Mouse (Mus musculus) adrenal gland, adult 18-20 months (tissue): Measurements from ENCODE around the gene Gsto1. TPM values are rescaled to one million over a fixed set of nuclear protein-coding genes. Genes with fewer than 3 reads are reported as not detected.
"Not testable (repeated sequence)": the region's sequence is repeated elsewhere in the genome, so short reads cannot be mapped to it uniquely, and the experiment has no call there.

Experiments used
- DNase-seq, 2 experiments: peaks; one replicate each; pipeline ENCODE4 v3.0.0; 2021 to 2022; ENCODE audit warnings: low spot score in 2 of 2
- long read RNA-seq, 2 experiments: library from polyadenylated mRNA; stranded (forward); transcript quantifications; one replicate each; pipeline ENCODE4 v2.0.0; 2021
- total RNA-seq, 2 experiments: library from RNA; stranded (reverse); gene quantifications; 1 replicate in 1 of 2; 2 replicates in 1 of 2; pipeline ENCODE4 v1.2.3; 2021

Gene Gsto1
- total RNA-seq, result 100 to 1,000 TPM in 1 of 2 experiments, 10 to 100 TPM in 1; 82.8 to 101 TPM
- long read RNA-seq, experiment 1, transcript Gsto1-201 (6 exons, 1,182 nt), result major isoform, 22 of 23 reads
- long read RNA-seq, experiment 1, partial matches to known transcripts, result 0 of 23 reads
- long read RNA-seq, experiment 1, other reads (novel, unspliced or antisense), result 1 of 23 reads
- long read RNA-seq, experiment 2, transcript Gsto1-201 (6 exons, 1,182 nt), result major isoform, 82 of 84 reads
- long read RNA-seq, experiment 2, partial matches to known transcripts, result 0 of 84 reads
- long read RNA-seq, experiment 2, other reads (novel, unspliced or antisense), result 0 of 84 reads

DNA sequence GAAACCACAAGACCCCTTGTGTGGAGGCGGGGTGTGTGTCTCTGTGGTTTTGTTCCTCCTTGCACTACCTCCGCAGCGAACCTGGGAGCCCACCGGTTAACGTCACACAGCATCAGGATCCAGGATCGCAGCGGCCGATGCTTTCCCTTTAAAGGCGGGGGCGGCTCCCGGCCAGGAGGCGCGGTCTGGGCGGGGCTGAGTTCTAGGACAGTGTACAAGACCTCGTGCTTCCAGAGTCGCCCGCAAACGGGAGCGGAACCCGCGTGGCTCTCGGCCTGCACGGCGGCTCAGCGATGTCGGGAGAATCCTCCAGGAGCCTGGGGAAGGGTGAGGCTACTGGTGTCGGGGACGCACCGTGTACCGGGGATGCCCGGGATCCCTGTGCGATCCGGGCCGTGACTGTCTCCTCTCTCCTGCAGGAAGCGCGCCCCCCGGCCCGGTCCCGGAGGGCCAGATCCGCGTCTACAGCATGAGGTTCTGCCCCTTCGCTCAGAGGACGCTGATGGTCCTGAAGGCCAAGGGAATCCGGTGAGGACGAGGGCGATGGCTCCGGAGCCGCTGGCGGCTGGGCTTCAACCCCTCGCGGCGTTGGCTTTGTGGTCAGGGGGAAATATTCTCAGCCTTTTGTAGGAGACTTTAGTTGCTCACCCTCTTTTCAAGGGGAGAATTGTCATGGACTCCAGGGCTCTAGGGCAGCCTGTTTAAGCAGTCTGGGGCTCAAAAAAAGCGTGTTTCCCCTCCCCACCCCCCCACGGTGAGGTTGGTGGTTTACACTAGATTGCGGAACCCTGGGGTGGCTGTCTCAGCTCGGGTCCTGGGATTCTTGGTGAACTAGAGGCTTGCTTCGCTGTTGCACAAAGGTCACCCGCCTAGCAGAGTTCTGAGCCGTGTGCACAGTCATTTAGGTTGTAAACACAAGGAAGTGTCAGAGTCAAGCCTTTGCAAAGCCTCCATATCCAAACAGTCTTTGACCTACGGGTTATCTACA, at the start of gene Gsto1:
TSS of gene Gsto1 (plus strand) at position 175 of the 988 bp plus-strand sequence.
- peak; percentile 92 to 93 for DNase-seq

DNA sequence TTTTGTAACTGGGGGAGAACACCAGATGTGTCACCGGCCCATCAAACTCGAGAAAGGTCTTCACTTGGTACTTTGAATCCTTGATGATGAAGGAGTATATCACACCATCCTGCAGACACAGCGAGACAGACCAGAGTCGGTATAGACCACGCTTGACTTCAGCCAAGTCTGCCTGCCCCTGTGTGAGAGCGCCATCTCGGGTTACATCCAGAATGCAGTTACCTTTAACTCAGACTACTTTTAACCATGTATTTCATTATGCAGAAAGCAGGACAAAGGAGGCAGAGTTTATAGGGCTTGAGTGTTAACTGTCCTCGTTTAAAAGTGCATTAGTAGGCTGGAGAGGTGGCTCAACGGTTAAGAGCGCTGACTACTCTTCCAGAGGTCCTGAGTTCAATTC, 42.7 kb upstream of the Gsto1 start:
- DNase-seq, result no peak

DNA sequence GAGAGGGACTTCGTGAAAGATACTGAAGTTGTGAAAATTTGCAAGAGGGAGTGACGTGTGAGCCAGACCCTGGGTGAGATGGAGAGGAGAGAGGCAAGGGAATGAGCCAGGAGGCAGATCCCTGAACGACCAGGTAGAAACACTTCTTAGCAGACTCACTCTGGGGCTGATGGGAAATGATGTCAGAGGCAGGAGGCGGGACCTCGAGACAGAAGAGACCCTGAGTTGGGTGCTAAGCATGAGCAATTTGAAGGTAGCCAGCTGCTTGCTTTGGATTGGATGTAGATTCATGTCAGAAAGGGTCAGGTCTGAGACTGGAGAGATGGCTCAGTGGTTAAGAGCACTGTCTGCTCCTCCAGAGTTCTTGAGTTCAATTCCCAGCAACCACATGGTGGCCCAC, 40.0 kb upstream of the Gsto1 start:
- DNase-seq, result no peak

DNA sequence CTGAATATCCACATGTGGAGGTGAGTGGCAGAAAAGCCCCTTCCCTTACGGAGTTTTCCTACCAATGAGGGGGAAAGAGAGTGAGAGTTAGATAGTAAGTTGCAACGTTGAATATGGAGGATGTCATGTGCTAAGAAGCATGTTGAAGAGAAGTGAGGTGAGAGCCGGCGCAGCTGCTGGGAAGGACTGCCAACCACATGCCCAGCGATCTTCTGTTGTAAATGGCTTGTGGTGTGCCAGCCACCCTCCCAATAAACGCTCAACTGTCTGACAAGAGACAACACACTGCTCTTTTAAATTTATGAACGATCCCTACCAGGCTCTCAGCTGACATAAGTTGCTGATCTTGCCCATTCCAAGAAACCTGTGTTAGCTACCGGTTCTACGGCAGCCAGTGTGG, 37.1 kb upstream of the Gsto1 start:
- DNase-seq, result no peak

DNA sequence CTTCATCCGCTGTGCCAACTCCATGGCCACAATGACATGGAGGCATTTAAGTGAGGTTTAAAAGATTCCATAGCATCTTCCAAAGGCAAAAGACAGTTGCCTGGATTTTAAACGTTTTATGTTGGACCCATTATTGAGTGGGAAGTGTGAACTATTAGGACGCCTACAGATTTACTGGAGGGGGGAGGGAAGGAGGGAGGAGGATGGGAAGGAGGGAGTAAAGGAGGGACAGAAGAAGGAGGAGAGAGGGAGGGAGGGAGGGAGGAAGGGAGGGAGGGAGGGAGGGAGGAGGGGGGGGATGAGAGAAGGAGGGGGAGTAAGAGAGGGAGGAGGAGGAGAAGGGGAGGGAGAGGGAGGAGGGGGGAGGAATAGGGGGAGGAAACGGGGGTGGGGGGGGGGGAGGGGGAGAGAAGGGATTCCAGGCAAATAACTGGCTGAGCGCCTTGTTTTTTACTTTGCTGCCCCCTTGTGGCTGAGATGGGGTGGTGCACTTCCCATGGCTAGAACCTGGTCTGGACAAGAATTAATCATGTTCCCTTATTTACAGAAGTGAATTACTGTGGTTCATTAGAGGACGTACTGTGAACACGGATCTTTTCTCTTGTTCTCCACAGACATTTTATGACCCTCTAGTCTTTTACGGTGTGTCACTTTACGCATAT, 33.8 kb upstream of the Gsto1 start:
- peak; percentile 70 to 71 for DNase-seq

DNA sequence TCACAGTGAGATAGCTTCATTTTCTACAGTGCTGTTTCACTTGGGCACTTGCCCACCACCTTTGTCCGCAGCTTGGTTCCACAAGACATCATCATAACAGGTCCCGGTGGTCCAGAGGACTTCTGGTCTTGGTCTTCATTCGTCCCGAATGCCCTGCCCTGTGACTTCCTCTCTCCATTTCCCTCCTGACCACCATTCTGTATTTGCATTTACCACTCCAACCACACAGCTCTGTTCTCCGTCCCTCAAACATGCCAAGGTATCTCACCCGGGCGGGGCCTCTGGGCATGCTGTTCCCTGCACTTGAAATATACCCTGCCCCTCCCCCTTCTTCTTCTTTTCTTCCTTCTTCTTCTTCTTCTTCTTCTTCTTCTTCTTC, 33.3 kb upstream of the Gsto1 start:
- no peak for DNase-seq

DNA sequence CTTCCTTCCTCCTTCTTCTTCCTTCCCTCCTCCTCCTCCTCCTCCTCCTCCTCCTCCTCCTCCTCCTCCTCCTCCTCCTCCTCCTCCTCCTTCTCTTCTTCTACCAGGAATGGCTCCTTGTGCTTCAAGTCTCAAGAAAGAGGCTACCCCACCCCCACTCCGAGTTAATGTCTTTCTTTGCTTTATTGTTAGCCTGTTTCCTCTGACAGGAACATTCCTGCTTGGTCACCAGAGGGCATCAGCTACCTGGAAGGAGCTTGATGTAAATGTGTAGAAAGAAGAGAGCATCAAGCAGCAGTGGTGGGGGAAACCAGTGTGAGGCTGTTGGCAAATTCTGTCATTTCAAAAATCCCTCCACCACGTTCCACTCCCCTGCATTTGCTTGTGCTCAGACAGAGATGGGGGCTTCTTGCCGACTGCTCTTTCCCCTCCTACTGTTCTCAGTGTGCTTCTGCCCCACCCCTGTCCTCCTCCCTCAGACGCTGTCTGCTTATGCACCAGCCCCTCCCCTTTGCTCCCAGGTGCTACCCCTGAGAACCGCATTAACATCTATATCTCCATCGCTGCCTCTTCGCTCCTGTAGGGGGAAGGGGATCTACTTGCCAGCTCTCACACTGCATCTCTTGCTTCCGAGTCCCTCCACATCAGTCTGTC, 32.5 kb upstream of the Gsto1 start:
- DNase-seq, result no peak

DNA sequence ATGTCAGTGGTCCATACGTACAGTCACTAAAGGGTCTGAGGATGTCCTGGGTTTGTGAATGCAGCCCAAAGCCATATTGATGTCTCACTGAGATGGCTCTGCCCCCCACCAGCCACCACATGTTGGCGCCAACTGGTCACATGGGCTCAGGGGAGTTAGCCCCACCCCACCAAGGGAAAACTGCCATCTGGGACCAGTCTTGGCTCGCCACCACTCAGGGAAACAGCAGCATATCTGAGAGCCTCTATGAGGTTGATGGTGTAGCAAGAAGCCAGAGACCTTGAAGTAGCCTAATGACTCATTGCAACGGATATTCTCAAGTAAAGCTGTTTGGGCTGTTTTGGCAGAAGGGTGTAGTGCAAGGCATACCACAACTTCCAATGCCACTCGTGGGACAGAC, 30.7 kb upstream of the Gsto1 start:
- DNase-seq, result no peak

DNA sequence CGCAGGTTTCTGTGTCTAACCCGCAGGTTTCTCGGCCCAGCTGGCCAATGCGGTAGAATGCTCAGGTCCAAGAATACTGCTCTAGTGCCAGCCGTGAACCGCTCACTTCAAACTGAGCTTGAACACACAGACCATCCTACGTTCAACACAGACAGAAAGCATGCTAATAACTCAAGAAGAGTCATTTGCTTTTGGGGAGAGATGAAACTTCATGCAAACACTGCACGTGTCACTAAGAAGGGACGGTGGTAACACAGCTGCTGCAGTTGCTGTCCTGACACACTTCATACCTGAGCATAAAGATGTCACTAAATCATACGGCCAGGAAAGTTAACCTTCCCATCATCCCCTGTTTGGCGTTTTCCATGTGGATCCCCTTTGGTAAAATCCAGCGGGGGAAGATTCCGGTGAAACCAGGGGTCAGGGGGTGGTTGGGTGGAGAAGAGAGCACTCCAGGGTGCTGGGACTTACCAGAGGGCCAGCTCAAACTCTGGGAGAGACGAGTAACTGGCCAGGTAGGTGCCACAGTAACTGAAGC, 24.8 kb upstream of the Gsto1 start:
- DNase-seq, result no peak

DNA sequence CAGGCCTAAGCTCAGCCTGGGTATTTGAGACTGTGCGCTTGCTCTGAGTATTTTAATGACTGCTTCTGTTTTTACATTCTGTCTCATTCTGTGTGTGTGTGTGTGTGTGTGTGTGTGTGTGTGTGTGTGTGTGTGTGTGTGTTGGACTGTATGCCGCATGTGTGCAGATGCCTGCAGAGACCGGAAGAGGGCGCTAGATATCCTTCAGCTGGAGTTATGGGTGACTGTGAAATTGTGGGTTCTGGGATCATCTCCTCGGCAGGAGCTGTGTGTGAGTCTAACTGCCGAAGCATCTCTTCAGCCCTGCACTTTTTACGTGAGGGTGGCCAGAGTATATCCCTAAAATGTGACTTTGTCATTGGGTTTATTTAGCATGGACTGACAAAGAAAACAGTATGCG, 23.7 kb upstream of the Gsto1 start:
- no peak for DNase-seq

DNA sequence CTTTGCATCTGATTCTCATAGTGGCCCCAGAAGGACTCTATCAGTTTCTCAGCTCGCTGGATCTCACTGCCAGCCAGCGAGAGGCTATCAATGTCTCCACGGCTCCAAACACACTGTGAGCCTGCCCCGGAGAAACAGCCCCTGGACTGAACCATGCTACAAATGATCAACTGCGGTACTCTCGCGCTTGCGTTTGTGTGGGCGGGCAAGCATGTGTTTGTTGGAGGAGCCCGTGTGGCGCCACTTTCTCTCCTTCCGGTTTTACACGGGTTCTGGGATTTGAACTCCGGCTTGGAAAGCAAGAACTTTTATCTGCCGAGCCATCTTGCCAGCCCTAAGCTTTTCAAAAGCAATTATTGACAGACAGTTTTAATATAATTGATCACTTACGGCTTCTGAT, 22.5 kb upstream of the Gsto1 start:
- DNase-seq, result no peak

DNA sequence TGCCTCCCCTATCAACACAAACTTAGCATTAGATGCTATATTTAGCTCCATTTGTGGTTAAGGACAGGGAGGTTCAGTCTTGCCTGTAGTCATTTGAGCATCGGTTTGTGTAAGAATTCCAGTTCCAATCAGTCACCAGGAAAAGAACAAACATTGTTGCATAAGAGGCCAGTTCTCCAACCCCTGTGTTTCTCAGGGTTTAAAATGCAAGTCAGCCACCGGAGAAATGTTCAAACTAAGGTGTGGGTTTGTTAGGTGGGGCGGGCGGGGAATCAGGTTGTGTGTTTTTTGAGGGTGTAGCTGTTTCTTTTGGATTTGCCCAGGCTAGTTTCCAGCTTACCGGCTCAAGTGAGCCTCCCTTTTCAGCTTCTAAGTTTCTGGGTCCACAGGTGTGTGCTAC, 20.2 kb upstream of the Gsto1 start:
- no peak for DNase-seq

DNA sequence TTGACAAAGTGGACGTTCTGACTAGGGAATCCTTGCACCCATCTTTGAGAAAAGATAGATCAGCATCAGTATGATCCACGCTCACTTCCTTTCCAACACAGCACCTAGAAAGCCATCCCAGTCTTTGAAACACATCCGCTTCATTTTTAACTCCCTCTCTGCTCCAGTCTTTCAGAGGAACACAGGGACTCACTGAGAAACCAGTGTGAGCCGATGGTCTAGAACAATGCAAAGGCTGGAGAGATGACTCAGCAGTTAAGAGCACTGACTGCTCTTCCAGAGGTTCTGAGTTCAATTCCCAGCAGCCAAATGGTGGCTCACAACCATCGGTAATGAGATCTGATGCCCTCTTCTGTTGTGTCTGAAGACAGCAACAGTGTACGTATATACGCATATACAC, 19.0 kb upstream of the Gsto1 start:
- DNase-seq, result no peak

DNA sequence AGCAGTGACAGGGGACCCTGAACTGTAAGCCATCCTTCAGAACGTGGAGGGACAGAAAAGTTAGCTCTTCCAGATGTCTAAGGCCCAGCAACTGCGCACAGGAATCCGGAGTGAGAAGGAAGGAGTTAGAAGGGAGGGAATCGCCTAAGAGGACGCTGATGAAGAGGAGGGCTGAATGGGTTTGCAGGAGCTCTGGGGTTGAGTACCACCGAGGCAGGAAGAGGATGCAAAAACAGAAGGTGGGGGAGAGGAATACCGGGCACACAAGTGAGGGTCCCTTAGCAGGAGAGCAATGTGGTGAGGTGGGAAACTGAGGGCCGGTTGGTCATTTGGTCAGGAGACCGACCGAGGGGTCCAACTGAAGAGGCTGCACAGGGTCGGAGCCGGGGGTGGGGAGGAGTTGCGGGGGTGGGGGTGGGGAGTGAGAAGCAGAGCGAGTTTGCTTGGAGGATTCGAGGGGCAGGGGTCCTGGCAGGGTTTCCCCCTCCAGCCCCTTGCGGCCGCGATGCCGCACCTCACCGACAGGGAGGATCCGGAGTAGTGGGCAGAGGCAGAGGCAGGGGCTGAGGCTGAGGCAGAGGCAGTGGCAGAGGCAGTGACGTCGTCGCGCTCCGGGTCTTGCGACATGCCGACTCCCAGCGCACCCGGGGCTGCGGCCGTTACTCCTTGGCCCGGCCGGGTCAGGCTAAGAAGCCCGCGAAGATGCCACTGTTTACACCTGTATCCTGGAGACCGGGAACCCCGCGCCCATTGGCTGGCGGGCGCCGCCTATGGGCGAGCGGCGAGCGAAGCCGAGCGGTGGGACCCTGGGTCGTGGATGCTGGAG, 17.9 kb upstream of the Gsto1 start:
- DNase-seq, result peak; percentile 33 to 45

DNA sequence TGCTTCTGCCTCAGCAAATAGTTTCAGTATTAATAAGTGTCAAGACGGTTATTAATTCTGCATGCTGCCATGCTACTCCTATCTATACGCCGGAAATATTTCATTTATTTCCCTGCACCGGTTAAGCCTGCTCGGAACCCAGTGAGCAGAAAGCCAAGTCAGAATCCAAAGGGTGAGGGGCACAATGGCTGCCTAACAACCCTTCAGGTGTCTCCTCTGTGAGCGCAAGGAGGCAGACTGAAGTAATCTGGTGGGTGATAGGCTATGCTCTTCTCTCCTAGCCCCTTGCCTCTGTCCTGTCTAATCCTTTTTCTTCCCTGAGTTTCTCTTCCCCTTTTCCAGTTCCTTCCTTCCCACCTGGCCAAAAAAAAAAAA, 17.3 kb upstream of the Gsto1 start:
- no peak for DNase-seq

DNA sequence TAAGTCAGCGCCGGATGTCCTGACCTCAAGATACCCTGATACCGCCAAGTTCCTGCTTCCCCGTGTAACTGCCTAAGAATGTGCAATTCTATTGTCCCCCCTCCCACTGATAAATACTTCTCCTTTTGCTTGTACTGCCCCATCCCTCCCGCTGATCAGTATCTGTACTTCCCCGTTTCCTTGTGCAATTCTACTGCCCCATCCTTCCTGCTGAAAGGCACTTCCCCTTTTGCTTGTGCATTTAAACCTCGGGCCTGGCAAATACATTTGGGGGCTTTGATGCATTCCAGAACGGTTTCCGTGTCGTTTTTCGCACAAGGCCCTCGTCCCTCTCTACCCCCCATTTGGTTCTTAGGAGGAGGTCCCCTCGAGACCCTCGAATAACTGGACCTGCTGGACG, 13.5 kb upstream of the Gsto1 start:
- DNase-seq, result not testable (repeated sequence)

DNA sequence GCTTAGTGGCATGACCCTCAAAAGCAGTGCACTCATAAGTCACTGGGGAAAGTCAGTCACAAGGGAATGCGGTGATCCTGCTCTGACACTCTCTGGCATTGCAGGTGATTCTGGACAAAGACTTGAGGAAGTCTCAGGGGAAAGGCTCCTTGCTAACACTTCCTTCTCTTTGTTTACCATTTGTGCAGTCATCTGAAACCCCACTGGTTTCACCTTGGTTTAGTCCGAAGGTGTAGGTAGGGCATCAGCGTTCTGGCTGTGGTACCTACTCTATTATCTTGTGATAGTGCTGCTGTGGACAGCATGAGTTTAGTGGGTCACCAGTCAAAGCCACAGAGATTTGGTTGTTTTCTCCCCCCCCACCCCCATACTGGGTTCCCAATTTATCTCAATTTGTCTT, 5.0 kb upstream of the Gsto1 start:
- no peak for DNase-seq

DNA sequence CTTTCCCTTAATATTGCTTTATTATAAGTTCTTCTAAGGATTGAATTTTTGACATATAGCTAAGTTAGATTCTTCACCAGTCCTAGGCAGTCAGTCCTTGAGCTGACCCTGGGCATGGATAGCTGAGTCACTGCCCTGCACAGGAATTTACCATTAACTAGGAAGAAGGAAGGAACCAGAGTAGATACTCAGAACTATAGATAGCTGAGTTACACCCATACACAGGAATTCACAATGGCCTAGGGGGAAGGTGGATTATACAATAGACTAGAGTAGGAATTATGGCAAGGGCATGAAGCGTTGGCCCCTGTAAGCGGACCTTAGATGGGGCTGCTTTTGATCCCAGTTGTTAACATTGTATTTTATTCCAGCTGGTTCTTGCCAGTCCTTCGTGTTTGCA, 2.6 kb upstream of the Gsto1 start:
- DNase-seq, result not testable (repeated sequence)

DNA sequence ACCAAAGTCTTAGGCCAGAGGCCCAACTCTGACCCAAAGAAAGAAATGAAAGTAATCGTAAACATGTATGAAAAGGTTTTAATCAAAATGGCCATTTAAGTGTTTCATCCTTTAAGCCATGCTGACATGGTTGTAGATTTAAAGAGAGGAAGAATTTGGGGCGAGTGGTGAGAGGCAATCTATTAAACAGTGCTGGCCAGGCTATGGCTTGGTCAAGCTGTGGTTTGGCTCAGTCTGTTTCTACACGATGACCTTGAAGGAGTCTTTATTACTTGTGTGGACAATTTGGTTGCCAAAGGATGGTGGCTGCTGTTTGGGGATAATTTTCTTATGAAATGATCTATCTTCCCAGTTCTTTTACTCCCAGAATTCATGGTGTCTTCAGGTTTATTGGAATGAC, 1.7 kb upstream of the Gsto1 start:
- no peak for DNase-seq
